Mouse (Mus musculus): ENCODE data around the gene Pla2g6. TPM values are rescaled to one million over a fixed set of nuclear protein-coding genes. Genes with fewer than 3 reads are reported as not detected.
A peak's percentile ranks its signal among the peaks of the same experiment; 100 is the strongest.

Gene Pla2g6
- polyA plus RNA-seq, 1 experiment from 2014 or later = 8.8 TPM

DNA sequence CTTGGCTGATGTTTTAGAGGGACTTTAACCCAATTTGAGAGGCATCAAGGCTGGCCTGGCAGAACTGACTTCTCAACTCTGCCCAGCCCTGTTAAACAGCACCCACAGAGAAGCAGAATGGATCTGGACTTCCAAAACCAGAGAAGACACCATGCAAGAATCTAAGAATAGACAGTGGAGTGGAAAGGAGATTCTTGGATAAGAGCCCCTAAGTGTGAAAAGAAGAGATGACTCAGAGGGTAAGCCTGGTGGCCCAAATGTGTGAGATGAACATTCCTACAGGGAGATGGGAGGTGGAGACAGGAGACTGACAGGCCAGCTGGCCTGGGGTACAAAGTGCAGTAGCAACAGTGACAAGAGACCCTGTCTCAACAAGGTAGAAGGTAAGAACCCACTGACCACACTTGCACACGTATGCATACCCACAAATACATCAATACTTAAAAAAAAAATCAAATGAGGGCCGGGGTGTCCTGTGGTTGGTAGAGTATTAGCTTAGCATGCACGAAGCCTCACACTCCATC lies 65.3 kb downstream of the Pla2g6 start:
- Histone ChIP-seq H3K4me2 (replicated peaks; ENCODE audit: low read depth) (no peak overlapping the region), H3K4me1 (replicated peaks; ENCODE audit: control insufficient read depth, insufficient read depth) (peaks cover 5% of the 10 kb centered on the region; the same call in 1 of the 2 replicates), H3K27me3 (ENCODE audit: control insufficient read depth, insufficient read depth, low read length) (no peaks in the 10 kb centered on the region), H3K36me3 (ENCODE audit: control insufficient read depth, insufficient read depth, low read length) (no peaks in the 10 kb centered on the region), H3K9ac (ENCODE audit: low read length) (no peak overlapping the region), H3K4me3 (ENCODE audit: low read depth, low read length) (no peak overlapping the region), H3K27ac (replicated peaks) (no peak overlapping the region), H3K9me3 (ENCODE audit: control insufficient read depth, low read length) (no peaks in the 10 kb centered on the region)
- TF ChIP-seq EP300 (optimal IDR thresholded peaks at IDR 0.05) (no peak), CTCF (IDR thresholded peaks at IDR 0.05; ENCODE audit: low read depth) (no peak)
- no peak for DNase-seq (ENCODE audit: low spot score)
- no peak for ATAC-seq (ENCODE audit: low FRiP score, low TSS enrichment)
- 91% methylated on average over 3 of the region's 3 CpGs for WGBS

DNA sequence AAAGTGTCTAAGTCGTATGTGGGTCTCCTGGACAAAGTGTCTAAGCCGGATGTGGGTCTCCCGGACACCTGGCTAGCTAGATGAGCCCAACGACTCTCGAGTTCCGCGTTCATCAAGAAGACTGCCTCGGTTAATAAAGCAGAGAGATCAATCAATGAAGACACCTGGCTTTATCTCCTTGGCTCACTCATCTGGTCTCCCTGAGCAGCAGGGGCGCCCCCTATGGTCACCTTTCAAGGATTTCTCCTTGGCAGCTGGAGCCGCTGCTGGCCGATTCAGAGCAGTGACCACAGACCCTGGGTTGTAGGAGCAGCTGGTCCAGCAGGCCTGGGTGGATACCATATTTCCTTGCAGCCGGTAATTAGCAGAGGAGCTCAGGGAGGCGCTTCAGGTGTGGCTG lies 65.8 kb downstream of the Pla2g6 start:
- Histone ChIP-seq H3K4me2 (replicated peaks; ENCODE audit: low read depth) (no peak overlapping the region), H3K9me3 (ENCODE audit: control insufficient read depth, low read length) (no peaks in the 10 kb centered on the region), H3K9ac (ENCODE audit: low read length) (no peak overlapping the region), H3K36me3 (ENCODE audit: control insufficient read depth, insufficient read depth, low read length) (no peaks in the 10 kb centered on the region), H3K4me3 (ENCODE audit: low read depth, low read length) (no peak overlapping the region), H3K27me3 (ENCODE audit: control insufficient read depth, insufficient read depth, low read length) (no peaks in the 10 kb centered on the region), H3K4me1 (replicated peaks; ENCODE audit: control insufficient read depth, insufficient read depth) (peaks cover 5% of the 10 kb centered on the region; the same call in 1 of the 2 replicates), H3K27ac (replicated peaks) (no peak overlapping the region)
- peak; percentile 61 for TF ChIP-seq CTCF (IDR thresholded peaks at IDR 0.05; ENCODE audit: low read depth)
- no peak for TF ChIP-seq EP300 (optimal IDR thresholded peaks at IDR 0.05)
- DNase-seq (ENCODE audit: low spot score) (peak; percentile 57), ATAC-seq (ENCODE audit: low FRiP score, low TSS enrichment) (no peak)
- WGBS = 19% methylated on average over 13 of the region's 13 CpGs

GRCm38 (mm10) chr15:79261757-79262156 lies 66.4 kb downstream of the Pla2g6 start:
- no peak for DNase-seq (ENCODE audit: low spot score)
- no peaks in the 10 kb centered on the region for H3K36me3 ChIP-seq (ENCODE audit: control insufficient read depth, insufficient read depth, low read length)
- ATAC-seq (ENCODE audit: low FRiP score, low TSS enrichment) = no peak
- peak overlapping the region; percentile 63 for H3K9ac ChIP-seq (ENCODE audit: low read length)
- no peaks in the 10 kb centered on the region for H3K9me3 ChIP-seq (ENCODE audit: control insufficient read depth, low read length)
- no peaks in the 10 kb centered on the region for H3K27me3 ChIP-seq (ENCODE audit: control insufficient read depth, insufficient read depth, low read length)
- H3K4me1 ChIP-seq (replicated peaks; ENCODE audit: control insufficient read depth, insufficient read depth) = peaks cover 5% of the 10 kb centered on the region; the same call in 1 of the 2 replicates
- peak overlapping the region; percentile 56 for H3K4me3 ChIP-seq (ENCODE audit: low read depth, low read length)
- TF ChIP-seq CTCF (IDR thresholded peaks at IDR 0.05; ENCODE audit: low read depth) = peak; percentile 25; the same call in 1 of the 2 replicates
- no peak for TF ChIP-seq EP300 (optimal IDR thresholded peaks at IDR 0.05)
- peak overlapping the region; percentile 100 for H3K4me2 ChIP-seq (replicated peaks; ENCODE audit: low read depth)
- 1% methylated on average over 15 of the region's 28 CpGs for WGBS
- peak overlapping the region; percentile 30 for H3K27ac ChIP-seq (replicated peaks)

DNA sequence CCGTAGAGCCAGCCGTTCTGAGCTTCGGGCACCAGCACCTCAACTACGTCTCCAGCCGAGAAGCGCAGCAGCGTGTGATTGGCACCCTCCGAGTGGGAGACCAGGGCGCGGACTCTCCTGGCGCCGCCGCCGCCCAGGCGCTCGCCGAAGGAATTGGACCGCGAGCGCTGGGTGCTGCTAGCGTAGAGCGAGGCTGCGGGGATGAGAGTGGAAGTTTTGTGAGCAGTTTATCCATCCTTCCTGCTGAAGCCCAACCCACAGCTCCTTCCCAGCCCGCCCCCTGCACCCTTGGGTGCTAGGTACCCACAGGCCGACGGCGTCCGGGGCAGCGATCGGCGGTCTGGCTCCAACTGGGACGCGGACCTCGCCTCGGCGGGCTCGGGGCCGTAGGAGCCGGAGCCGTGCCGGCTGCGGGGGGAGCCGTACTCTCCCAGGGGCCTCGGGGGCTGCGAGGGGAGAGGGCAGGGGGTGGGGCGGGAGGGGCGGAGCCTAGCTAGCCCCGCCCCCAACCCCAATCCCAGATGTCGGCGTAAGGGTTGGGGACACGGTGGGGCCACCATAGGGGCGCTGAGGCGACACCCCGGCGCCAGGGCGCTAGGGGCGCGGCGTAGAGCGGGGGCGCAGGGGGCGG lies 67.0 kb downstream of the Pla2g6 start:
- H3K9me3 ChIP-seq (ENCODE audit: control insufficient read depth, low read length) = no peaks in the 10 kb centered on the region
- 1% methylated on average over 42 of the region's 62 CpGs for WGBS
- H3K9ac ChIP-seq (ENCODE audit: low read length) = peak overlapping the region; percentile 63
- peak overlapping the region; percentile 56 for H3K4me3 ChIP-seq (ENCODE audit: low read depth, low read length)
- no peaks in the 10 kb centered on the region for H3K27me3 ChIP-seq (ENCODE audit: control insufficient read depth, insufficient read depth, low read length)
- peak; percentile 63 for ATAC-seq (ENCODE audit: low FRiP score, low TSS enrichment)
- no peaks in the 10 kb centered on the region for H3K36me3 ChIP-seq (ENCODE audit: control insufficient read depth, insufficient read depth, low read length)
- peak overlapping the region; percentile 100 for H3K4me2 ChIP-seq (replicated peaks; ENCODE audit: low read depth)
- H3K27ac ChIP-seq (replicated peaks) = peak overlapping the region; percentile 30
- peak; percentile 63 for DNase-seq (ENCODE audit: low spot score)
- H3K4me1 ChIP-seq (replicated peaks; ENCODE audit: control insufficient read depth, insufficient read depth) = peaks cover 5% of the 10 kb centered on the region; the same call in 1 of the 2 replicates
- TF ChIP-seq EP300 (optimal IDR thresholded peaks at IDR 0.05) (no peak), CTCF (IDR thresholded peaks at IDR 0.05; ENCODE audit: low read depth) (no peak)

GRCm38 (mm10) chr15:79258521-79258920 lies 69.7 kb downstream of the Pla2g6 start:
- ATAC-seq (ENCODE audit: low FRiP score, low TSS enrichment) (no peak), DNase-seq (ENCODE audit: low spot score) (peak; percentile 35)
- Histone ChIP-seq H3K9me3 (ENCODE audit: control insufficient read depth, low read length) (no peaks in the 10 kb centered on the region), H3K27me3 (ENCODE audit: control insufficient read depth, insufficient read depth, low read length) (no peaks in the 10 kb centered on the region), H3K27ac (replicated peaks) (no peak overlapping the region), H3K9ac (ENCODE audit: low read length) (no peak overlapping the region), H3K4me3 (ENCODE audit: low read depth, low read length) (no peak overlapping the region), H3K4me2 (replicated peaks; ENCODE audit: low read depth) (no peak overlapping the region), H3K36me3 (ENCODE audit: control insufficient read depth, insufficient read depth, low read length) (no peaks in the 10 kb centered on the region), H3K4me1 (replicated peaks; ENCODE audit: control insufficient read depth, insufficient read depth) (peaks cover 5% of the 10 kb centered on the region; the same call in 1 of the 2 replicates)
- 33% methylated on average over 17 of the region's 17 CpGs for WGBS
- TF ChIP-seq CTCF (IDR thresholded peaks at IDR 0.05; ENCODE audit: low read depth) (no peak), EP300 (optimal IDR thresholded peaks at IDR 0.05) (no peak)

- Histone ChIP-seq H3K9ac (ENCODE audit: low read length) (no peak within 1 kb of the TSS), H3K36me3 (ENCODE audit: control insufficient read depth, insufficient read depth, low read length) (no peaks in the 10 kb centered on the region), H3K4me1 (replicated peaks; ENCODE audit: control insufficient read depth, insufficient read depth) (no peaks in the 10 kb centered on the region; the same call in 1 of the 2 replicates), H3K27ac (replicated peaks) (no peak within 1 kb of the TSS), H3K4me3 (ENCODE audit: low read depth, low read length) (no peak within 1 kb of the TSS), H3K4me2 (replicated peaks; ENCODE audit: low read depth) (no peak within 1 kb of the TSS), H3K27me3 (ENCODE audit: control insufficient read depth, insufficient read depth, low read length) (peaks cover 4% of the 10 kb centered on the region; the same call in 1 of the 2 replicates), H3K9me3 (ENCODE audit: control insufficient read depth, low read length) (no peaks in the 10 kb centered on the region)
- TF ChIP-seq CTCF (IDR thresholded peaks at IDR 0.05; ENCODE audit: low read depth) (no peak), EP300 (optimal IDR thresholded peaks at IDR 0.05) (no peak)
- 41% methylated on average over 3 of the region's 3 CpGs for WGBS
- no peak for DNase-seq (ENCODE audit: low spot score)
- no peak for ATAC-seq (ENCODE audit: low FRiP score, low TSS enrichment)
Measured at GRCm38 (mm10) chr15:79254661-79255060, 73.5 kb downstream of the Pla2g6 start, which contains the start of gene Slc16a8. Gene Slc16a8 (minus strand): TSS chr15:79254761.
